Mouse (Mus musculus): ENCODE results near the gene Dnajc19.
A peak's percentile ranks its signal among the peaks of the same experiment; 100 is the strongest.

Gene Dnajc19

DNA sequence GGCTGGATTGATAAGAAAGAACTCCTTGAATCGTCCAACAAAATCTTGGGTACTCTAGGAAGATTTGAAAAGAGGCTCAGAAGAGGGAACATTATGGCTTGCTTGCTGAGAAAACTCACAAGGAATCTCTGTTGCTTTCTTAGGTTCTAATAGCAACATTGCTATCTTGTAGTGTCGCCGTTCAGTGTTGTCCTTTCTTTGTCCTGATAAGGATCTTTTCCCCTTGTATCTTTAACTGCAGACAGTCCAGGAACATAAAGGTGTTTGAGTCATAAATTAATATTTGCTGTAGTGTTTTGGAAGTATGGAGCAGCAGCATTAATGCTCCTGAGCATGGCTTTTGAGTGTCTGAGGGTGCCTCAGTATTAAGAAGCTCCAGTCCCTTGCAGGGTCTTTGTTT, 50.5 kb downstream of the Dnajc19 start:
- ATAC-seq (ENCODE audit: low TSS enrichment): no peak

DNA sequence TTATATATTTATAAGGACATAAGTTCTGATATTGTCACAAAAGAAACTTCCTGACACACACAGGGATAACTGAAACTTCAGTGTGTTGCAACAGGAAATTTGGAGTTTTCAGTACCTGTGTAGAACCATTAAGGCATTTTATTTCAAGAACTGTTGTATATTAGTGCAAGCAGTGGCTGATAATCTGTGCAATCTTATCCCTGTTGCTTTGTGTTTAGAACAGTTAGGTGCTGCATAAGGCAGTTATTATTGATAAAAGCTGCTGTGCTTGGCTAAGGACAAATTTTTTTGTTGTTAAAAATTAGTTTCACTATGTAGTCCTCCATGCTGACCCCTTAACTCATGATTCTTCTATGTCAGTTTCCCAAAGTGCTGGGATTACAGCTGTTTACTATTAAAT, 52.2 kb downstream of the Dnajc19 start:
- no peak for ATAC-seq (ENCODE audit: low TSS enrichment)

DNA sequence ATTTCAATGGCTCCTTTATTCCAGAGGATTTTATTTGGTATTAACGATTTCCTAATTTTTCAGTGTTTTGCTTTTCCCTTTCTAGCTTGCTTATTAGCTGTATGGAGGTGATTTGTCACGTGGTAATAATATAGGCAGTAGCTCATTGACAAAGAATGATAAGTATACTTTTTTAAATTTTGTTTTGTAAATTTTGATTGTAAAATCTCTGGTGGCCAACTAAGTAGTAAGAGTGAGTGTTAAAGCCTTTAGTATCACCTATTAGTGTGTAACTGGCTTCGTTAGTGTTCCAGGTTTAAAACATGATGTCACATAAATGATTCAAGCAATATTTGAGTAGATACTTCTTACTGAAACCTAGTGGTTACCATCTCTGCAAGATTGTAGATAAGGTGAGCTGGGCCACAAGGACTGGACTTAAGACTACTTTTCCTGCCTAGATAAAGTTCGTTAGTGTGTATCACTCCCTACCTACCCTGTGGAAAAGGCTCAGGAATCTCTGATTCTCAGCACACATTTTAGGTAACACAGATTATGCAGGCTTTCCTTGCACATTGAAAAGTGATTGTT, 59.8 kb downstream of the Dnajc19 start:
- no peak for ATAC-seq (ENCODE audit: low TSS enrichment)

DNA sequence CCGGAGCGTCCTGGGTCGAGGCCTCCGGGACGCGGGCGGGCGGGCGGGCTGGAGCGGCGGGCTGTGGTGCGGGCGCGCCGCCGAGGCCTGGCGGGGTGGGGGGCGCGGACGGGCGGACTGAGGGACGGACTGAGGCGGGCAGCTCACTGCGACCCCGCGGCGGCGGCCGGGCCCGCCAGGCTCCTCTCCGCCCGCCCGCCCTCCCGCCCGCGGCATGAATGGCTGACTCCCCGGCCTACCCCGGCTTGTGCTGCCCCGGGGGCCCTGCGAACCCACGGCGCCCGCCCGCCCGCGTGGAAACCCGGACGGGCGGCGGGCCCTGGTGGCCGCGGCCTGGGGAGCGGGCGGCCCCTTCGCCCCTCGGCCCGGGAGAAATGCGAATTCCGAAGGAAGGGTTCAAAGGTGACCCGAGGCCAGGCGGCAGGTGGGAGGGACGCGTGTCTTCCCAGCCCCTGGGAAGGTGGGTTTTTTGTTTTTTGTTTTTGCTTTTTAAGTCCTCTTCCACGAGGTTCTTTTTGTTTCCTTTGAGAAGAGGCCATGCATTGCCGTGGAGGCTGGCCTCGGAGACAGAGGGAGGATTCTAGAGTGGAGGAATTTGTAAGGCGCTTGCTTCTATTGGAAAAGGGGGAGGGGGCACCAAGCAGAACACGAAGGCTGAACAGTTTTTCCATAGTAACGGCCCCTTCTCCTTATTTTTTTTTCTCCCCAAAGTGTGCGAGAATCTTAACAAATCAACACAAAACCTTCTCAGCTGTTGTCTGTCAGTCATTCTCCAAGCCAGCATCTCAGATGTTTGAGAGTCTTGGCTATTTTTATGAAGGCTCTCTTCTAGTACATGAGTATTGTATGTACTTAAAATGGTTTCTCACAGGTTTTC, 60.5 kb downstream of the Dnajc19 start:
- no peak for ATAC-seq (ENCODE audit: low TSS enrichment)

DNA sequence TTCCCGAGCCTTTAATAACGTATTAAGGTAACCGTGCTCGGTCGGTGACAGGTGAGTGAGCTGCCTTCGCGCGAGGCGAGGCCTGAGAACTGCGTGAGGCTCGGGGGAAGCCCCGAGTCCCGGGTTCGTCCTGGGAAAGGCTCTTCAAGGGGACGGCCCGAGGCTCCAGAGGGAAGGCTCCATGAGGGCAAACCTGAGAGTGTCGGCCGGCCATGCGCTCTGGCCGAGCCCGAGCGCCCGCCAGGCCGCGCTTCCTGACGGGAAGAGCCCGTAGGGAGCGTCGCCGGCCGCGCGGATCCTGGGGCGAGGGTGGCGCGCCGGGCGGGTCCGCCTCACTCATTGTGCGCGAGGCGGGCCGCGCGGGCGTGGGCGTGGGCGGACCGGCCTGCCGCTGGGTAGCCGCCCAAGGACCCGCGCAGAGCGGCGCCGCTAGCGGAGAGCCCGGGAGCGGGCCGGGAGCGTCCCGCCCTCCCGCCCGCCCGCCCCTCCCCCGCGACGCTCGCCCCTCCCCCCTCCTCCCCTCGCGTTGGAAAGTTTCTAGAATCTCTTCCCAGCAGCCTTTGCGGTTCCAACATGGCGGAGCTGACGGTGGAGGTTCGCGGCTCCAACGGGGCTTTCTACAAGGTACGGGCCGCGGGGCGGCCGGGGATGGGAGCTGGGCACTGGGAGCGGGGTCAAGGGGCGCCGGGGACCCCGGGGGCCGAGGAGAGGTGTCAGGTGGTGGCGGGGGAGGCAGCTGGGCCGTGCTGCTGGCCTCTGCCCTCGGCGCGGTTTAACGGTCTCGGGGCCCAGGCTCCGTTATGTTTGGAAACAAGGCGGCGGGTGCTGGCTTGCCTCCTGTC, 61.4 kb downstream of the Dnajc19 start, which contains the start of gene Fxr1:
TSS of gene Fxr1 (plus strand) at position 404 of the 842 bp plus-strand sequence.
- ATAC-seq (ENCODE audit: low TSS enrichment): peak; percentile 88

DNA sequence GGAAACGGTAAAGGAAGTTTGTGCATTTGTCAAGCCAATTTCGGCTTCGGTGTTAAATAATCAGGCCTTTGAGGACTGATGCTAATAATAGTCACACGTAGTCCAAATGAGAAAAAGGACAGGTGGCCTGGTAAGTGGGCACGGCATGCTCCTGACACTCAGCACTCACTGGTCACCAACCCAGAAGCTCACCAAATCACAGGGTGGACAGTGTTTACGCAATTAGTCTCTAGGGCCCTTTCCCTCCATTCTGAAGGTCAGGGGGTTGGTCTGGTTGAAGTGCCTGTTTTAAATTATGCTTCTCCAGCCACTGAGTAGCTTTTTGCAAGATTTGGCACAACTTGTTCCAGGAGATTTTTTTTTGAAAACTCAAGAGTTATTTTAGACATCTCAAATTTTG, 72.9 kb downstream of the Dnajc19 start:
- no peak for ATAC-seq (ENCODE audit: low TSS enrichment)

DNA sequence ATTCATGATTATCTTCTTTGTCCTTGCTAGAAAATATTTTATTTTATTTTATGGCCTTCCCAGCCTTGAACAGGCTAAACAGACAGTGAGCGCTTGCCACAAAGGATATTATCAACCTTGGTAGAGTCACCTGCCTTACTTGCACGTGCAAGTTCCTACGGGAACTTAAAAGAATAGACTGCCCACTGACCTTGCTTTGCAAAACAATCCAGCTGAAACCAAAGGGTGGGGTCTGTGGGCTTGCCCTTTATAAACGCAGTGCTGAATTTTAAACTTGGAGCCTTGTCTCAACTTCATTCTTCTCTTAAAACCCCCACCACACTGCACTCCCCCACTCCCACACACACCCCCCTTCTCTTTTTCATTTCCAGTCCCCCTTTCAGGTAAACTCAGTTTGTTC, 73.5 kb downstream of the Dnajc19 start:
- no peak for ATAC-seq (ENCODE audit: low TSS enrichment)

DNA sequence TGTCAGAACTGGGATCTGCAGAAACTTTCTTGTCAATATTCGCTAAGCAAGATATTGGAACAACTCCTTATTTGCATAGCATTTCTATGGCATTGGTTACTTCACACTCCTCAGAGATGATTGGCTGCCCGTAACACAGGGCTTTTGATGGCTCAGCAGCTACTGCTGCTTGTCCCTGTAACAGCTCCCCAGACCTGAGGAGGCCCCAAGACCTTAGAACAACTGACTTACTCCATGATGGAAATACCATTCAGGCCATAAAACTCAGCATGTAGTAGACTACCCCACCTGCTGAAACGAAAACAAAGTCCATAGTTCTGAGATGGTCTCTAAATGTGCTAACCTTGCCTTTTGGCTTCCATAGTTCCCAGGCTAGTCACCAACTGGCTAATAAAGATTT, 74.3 kb downstream of the Dnajc19 start:
- ATAC-seq (ENCODE audit: low TSS enrichment): no peak

DNA sequence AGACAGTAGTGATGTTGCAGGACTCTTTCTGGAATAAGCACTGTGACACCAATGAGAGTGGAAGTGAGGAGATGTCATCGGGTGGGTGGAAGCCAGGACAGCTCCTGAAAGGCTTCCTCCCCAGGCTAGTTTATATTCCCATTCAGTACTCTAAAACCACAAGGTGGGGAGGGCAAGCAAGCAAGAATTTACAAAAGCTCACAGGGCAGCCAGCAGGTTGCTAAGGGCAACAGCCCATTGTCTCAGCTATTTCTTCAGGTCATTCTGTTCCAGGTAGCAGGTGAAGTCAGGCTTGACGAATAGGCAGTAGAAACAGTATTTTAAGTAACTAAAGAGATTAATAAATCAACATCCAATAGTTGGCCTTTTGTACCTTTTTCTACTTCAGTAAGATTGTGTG, 74.8 kb downstream of the Dnajc19 start:
- no peak for ATAC-seq (ENCODE audit: low TSS enrichment)
